In the genomic region with DNA sequence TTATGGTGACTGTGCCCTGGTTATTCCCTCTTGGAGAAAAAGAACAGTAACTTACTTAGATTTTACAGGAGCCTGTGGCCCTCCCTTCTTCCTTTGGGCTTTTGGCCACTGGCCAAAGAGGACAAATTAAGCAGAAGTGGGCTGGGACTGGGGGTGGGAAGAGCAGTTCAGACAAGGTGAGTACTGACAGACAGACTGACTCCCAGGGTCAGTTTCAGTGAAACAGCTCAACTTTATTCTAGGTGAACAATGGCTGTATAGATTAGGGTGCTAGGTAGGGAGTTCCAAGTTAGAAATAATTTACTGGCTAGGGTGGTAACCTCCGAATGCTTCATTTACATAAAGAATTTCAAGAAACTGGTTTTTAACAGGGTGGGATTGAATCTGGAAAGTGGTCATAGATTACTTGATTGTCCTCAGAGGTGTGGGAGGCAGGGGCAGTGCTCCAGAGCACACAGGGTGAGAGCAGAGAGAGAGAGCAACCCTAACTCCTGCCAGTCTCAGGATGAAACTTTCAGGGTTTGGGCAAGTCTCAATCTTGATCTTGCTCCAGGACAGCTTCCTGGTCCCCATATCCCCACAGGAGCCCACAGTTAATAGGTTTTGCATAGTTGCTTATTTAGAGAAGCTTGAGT, we compare ENCODE assay signal across 31 mouse cellular contexts. TPM values are rescaled to one million over a fixed set of nuclear protein-coding genes. Genes with fewer than 3 reads are reported as not detected.
"Had no signal": no experiment of that assay in that cellular context is flagged by ENCODE, and none has a peak within 500 bp of the region (broad histone marks: within the 10 kb centered on the region; RNA-seq: fewer than 3 reads in every experiment).

No protein-coding gene starts in this region.

- H3K36me3 ChIP-seq: limb, embryonic 12.5 days; lung, embryonic 15.5 days; midbrain, embryonic 12.5 days; midbrain, embryonic 15.5 days; neural tube, embryonic 12.5 days; neural tube, embryonic 15.5 days; stomach, embryonic 15.5 days had no signal

- H3K4me1 ChIP-seq: limb, embryonic 12.5 days; lung, embryonic 15.5 days; midbrain, embryonic 12.5 days; midbrain, embryonic 15.5 days; neural tube, embryonic 12.5 days; neural tube, embryonic 15.5 days; stomach, embryonic 15.5 days had no signal

- H3K27me3 ChIP-seq: limb, embryonic 12.5 days; lung, embryonic 15.5 days; midbrain, embryonic 12.5 days; midbrain, embryonic 15.5 days; neural tube, embryonic 12.5 days; neural tube, embryonic 15.5 days; stomach, embryonic 15.5 days had no signal

- DNase-seq: kidney, adult 2 months; kidney, postnatal 25 days; layer of hippocampus, adult 9-11 months; liver, postnatal 0 days; lung, postnatal 14 days; lung, postnatal 4 days; retina, postnatal 1 day; right cerebral cortex, postnatal 25 days; spleen, adult 18-20 months; thymus, adult 2 months; thymus, postnatal 14 days; thymus, postnatal 4 days had no signal

- H3K4me2 ChIP-seq: limb, embryonic 12.5 days; liver, embryonic 11.5 days; lung, embryonic 15.5 days; midbrain, embryonic 12.5 days; midbrain, embryonic 15.5 days; neural tube, embryonic 12.5 days; neural tube, embryonic 15.5 days; stomach, embryonic 15.5 days had no signal

- H3K9me3 ChIP-seq: limb, embryonic 12.5 days; lung, embryonic 15.5 days; midbrain, embryonic 12.5 days; midbrain, embryonic 15.5 days; neural tube, embryonic 12.5 days; neural tube, embryonic 15.5 days; stomach, embryonic 15.5 days had no signal

- H3K27ac ChIP-seq: kidney, postnatal 0 days; layer of hippocampus, adult 2 months; left cerebral cortex, adult 2 months; limb, embryonic 12.5 days; liver, embryonic 14.5 days; lung, embryonic 15.5 days; midbrain, embryonic 12.5 days; midbrain, embryonic 15.5 days; neural tube, embryonic 12.5 days; neural tube, embryonic 15.5 days; stomach, embryonic 15.5 days had no signal

- ATAC-seq: liver, postnatal 0 days; midbrain, embryonic 15.5 days had no signal

- H3K4me3 ChIP-seq: layer of hippocampus, adult 2 months; left cerebral cortex, adult 2 months; limb, embryonic 12.5 days; lung, embryonic 15.5 days; midbrain, embryonic 12.5 days; midbrain, embryonic 15.5 days; neural tube, embryonic 12.5 days; neural tube, embryonic 15.5 days; stomach, embryonic 15.5 days had no signal

- H3K9ac ChIP-seq: limb, embryonic 12.5 days; liver, embryonic 14.5 days; liver, postnatal 0 days; lung, embryonic 15.5 days; midbrain, embryonic 12.5 days; midbrain, embryonic 15.5 days; neural tube, embryonic 12.5 days; neural tube, embryonic 15.5 days; stomach, embryonic 15.5 days had no signal

RNA-seq across cellular contexts. Expression of a gene that starts 5.3 kb away (rescaled TPM):
- total RNA-seq: layer of hippocampus, adult 2 months; layer of hippocampus, postnatal 25 days; left cerebral cortex, adult 2 months; left cerebral cortex, postnatal 10 days; left cerebral cortex, postnatal 36 days; megakaryocyte progenitor cell, adult 5-6 weeks had no signal
- polyA plus RNA-seq: intestine, embryonic 14.5 days; kidney, adult 2 months; kidney, embryonic 14.5 days; kidney, postnatal 0 days; large intestine, adult 2 months; limb, embryonic 12.5 days; liver, embryonic 11.5 days; liver, embryonic 14.5 days; liver, postnatal 0 days; lung, embryonic 15.5 days; midbrain, embryonic 12.5 days; midbrain, embryonic 15.5 days; neural tube, embryonic 12.5 days; neural tube, embryonic 15.5 days; stomach, embryonic 15.5 days; thymus, adult 2 months had no signal
